Mouse (Mus musculus) hindbrain, embryonic 16.5 days (tissue): Measurements from ENCODE around the gene Slc25a21. TPM values are rescaled to one million over a fixed set of nuclear protein-coding genes. Genes with fewer than 3 reads are reported as not detected.

Source experiments
- ATAC-seq: fragments of 200-750 bp; cut with Nextera tagmentation; 2 replicates; pipeline ENCODE4 v1.8.0; 2017; ENCODE audit warnings: moderate TSS enrichment, moderate library complexity
- H3K27ac ChIP-seq: fragments of 300-500 bp; sonication (generic); 2 replicates; pipeline ENCODE4 v1.5.1; 2014; ENCODE audit warnings: low read depth, mild to moderate bottlenecking, control low read depth, low read length, moderate library complexity
- H3K27me3 ChIP-seq: fragments of 300-500 bp; sonication (generic); replicated peaks from 2 replicates; pipeline ENCODE4 v1.6.1; 2014; ENCODE audit warnings: low read length; ENCODE audit not compliant: control insufficient read depth, insufficient read depth
- H3K36me3 ChIP-seq: fragments of 300-500 bp; sonication (generic); 2 replicates; pipeline ENCODE4 v1.6.1; 2014; ENCODE audit warnings: mild to moderate bottlenecking, low read length, moderate library complexity, mixed read lengths; ENCODE audit not compliant: control insufficient read depth, insufficient read depth
- H3K4me1 ChIP-seq: fragments of 300-500 bp; sonication (generic); 2 replicates; pipeline ENCODE4 v1.6.1; 2014; ENCODE audit warnings: low read depth, low read length; ENCODE audit not compliant: control insufficient read depth, insufficient read depth
- H3K4me2 ChIP-seq: fragments of 300-500 bp; sonication (generic); 2 replicates; pipeline ENCODE4 v1.6.1; 2014; ENCODE audit warnings: mild to moderate bottlenecking, low read length, control low read depth, moderate library complexity
- H3K4me3 ChIP-seq: fragments of 300-500 bp; sonication (generic); 2 replicates; pipeline ENCODE4 v1.5.1; 2014; ENCODE audit warnings: mild to moderate bottlenecking, low read length, control low read depth, moderate library complexity
- H3K9ac ChIP-seq: fragments of 300-500 bp; sonication (generic); 2 replicates; pipeline ENCODE4 v1.6.1; 2014; ENCODE audit warnings: low read depth, mild to moderate bottlenecking, control low read depth, low read length, moderate library complexity
- H3K9me3 ChIP-seq: fragments of 300-500 bp; sonication (generic); 2 replicates; pipeline ENCODE4 v1.6.1; 2014; ENCODE audit warnings: mild to moderate bottlenecking, low read length, moderate library complexity; ENCODE audit not compliant: control insufficient read depth
- WGBS: fragments of 180-500 bp; shearing (Covaris S2); extraction: QIAGEN DNeasy Blood & Tissue Kit; methylation state at CpG from one replicate; pipeline ENCODE4 v1.1.7; 2014; 5-methylcytosine and 5-hydroxymethylcytosine counted together
- polyA plus RNA-seq: library from polyadenylated mRNA; unstranded; fragments of >200 nt; fragmentation: Nextera tagmentation; extraction: Ambion mirVana; gene quantifications from 2 replicates; pipeline ENCODE4 v1.2.1, GENCODE M21; 2015

The Slc25a21 gene
- polyA plus RNA-seq, 1 experiment from 2014 or later = 0.20 TPM

GRCm38 (mm10) chr12:57158266-57158665 is 39.0 kb downstream of the Slc25a21 start:
- Histone ChIP-seq H3K9ac (no peak overlapping the region), H3K4me2 (no peak overlapping the region), H3K4me3 (no peak overlapping the region), H3K4me1 (no peaks in the 10 kb centered on the region), H3K36me3 (no peaks in the 10 kb centered on the region), H3K27ac (no peak overlapping the region), H3K9me3 (peaks cover 2% of the 10 kb centered on the region; the same call in 1 of the 2 replicates), H3K27me3 (no peaks in the 10 kb centered on the region)
- 60% methylated on average over 3 of the region's 3 CpGs for WGBS
- no peak for ATAC-seq

GRCm38 (mm10) chr12:57138937-57139336 is 58.3 kb downstream of the Slc25a21 start:
- no peak overlapping the region for H3K4me3 ChIP-seq
- no peaks in the 10 kb centered on the region for H3K4me1 ChIP-seq
- no peak overlapping the region for H3K4me2 ChIP-seq
- 59% methylated on average over 1 of the region's 1 CpGs for WGBS
- no peaks in the 10 kb centered on the region for H3K9me3 ChIP-seq
- no peaks in the 10 kb centered on the region for H3K36me3 ChIP-seq
- no peak for ATAC-seq
- no peaks in the 10 kb centered on the region for H3K27me3 ChIP-seq
- H3K27ac ChIP-seq = no peak overlapping the region
- no peak overlapping the region for H3K9ac ChIP-seq

GRCm38 (mm10) chr12:57137809-57138208 is 59.5 kb downstream of the Slc25a21 start:
- Histone ChIP-seq H3K9me3 (no peaks in the 10 kb centered on the region), H3K4me1 (no peaks in the 10 kb centered on the region), H3K4me3 (no peak overlapping the region), H3K27ac (no peak overlapping the region), H3K27me3 (no peaks in the 10 kb centered on the region), H3K36me3 (no peaks in the 10 kb centered on the region), H3K4me2 (no peak overlapping the region), H3K9ac (no peak overlapping the region)
- 87% methylated on average over 2 of the region's 2 CpGs for WGBS
- no peak for ATAC-seq

- Histone ChIP-seq H3K9me3 (no peaks in the 10 kb centered on the region), H3K27ac (no peak overlapping the region), H3K36me3 (no peaks in the 10 kb centered on the region), H3K9ac (no peak overlapping the region), H3K4me3 (no peak overlapping the region), H3K27me3 (no peaks in the 10 kb centered on the region), H3K4me1 (no peaks in the 10 kb centered on the region), H3K4me2 (no peak overlapping the region)
- no peak for ATAC-seq
- 32% methylated on average over 8 of the region's 8 CpGs for WGBS
These were observed 78.7 kb downstream of the Slc25a21 start for GRCm38 (mm10) chr12:57118602-57119001.

- WGBS = 83% methylated on average over 10 of the region's 10 CpGs
- no peak overlapping the region for H3K4me3 ChIP-seq
- H3K36me3 ChIP-seq = no peaks in the 10 kb centered on the region
- ATAC-seq = no peak
- H3K9me3 ChIP-seq = no peaks in the 10 kb centered on the region
- H3K9ac ChIP-seq = no peak overlapping the region
- no peak overlapping the region for H3K4me2 ChIP-seq
- H3K27ac ChIP-seq = no peak overlapping the region
- no peaks in the 10 kb centered on the region for H3K4me1 ChIP-seq
- H3K27me3 ChIP-seq = no peaks in the 10 kb centered on the region
These were observed 81.8 kb downstream of the Slc25a21 start for GRCm38 (mm10) chr12:57115516-57115915.

- Histone ChIP-seq H3K9ac (no peak overlapping the region), H3K4me3 (no peak overlapping the region), H3K27me3 (no peaks in the 10 kb centered on the region), H3K4me2 (no peak overlapping the region), H3K36me3 (no peaks in the 10 kb centered on the region), H3K4me1 (no peaks in the 10 kb centered on the region), H3K9me3 (no peaks in the 10 kb centered on the region), H3K27ac (no peak overlapping the region)
- ATAC-seq = no peak
- 87% methylated on average over 4 of the region's 4 CpGs for WGBS
These were observed 87.9 kb downstream of the Slc25a21 start for GRCm38 (mm10) chr12:57109363-57109762.

GRCm38 (mm10) chr12:57102322-57102721 is 95.0 kb downstream of the Slc25a21 start:
- WGBS = 88% methylated on average over 1 of the region's 1 CpGs

GRCm38 (mm10) chr12:57100549-57100948 is 96.7 kb downstream of the Slc25a21 start:
- ATAC-seq = no peak
- Histone ChIP-seq H3K27ac (no peak overlapping the region), H3K4me3 (no peak overlapping the region), H3K4me1 (no peaks in the 10 kb centered on the region), H3K4me2 (no peak overlapping the region), H3K9ac (no peak overlapping the region), H3K9me3 (no peaks in the 10 kb centered on the region), H3K36me3 (no peaks in the 10 kb centered on the region), H3K27me3 (no peaks in the 10 kb centered on the region)
- 89% methylated on average over 4 of the region's 4 CpGs for WGBS

More at GRCm38 (mm10) chr12:57102322-57102721, 95.0 kb downstream of the Slc25a21 start:
- H3K4me2 ChIP-seq = no peak overlapping the region
- no peaks in the 10 kb centered on the region for H3K27me3 ChIP-seq
- H3K27ac ChIP-seq = no peak overlapping the region
- H3K4me1 ChIP-seq = no peaks in the 10 kb centered on the region
- no peaks in the 10 kb centered on the region for H3K9me3 ChIP-seq
- no peak for ATAC-seq
- H3K36me3 ChIP-seq = no peaks in the 10 kb centered on the region
- no peak overlapping the region for H3K4me3 ChIP-seq
- H3K9ac ChIP-seq = no peak overlapping the region

GRCm38 (mm10) chr12:57099066-57099465 is 98.2 kb downstream of the Slc25a21 start:
- Histone ChIP-seq H3K4me3 (no peak overlapping the region), H3K4me1 (no peaks in the 10 kb centered on the region), H3K9me3 (no peaks in the 10 kb centered on the region), H3K27ac (no peak overlapping the region), H3K36me3 (no peaks in the 10 kb centered on the region), H3K4me2 (no peak overlapping the region), H3K27me3 (no peaks in the 10 kb centered on the region), H3K9ac (no peak overlapping the region)
- WGBS = 75% methylated on average over 3 of the region's 3 CpGs
- no peak for ATAC-seq

- no peaks in the 10 kb centered on the region for H3K4me1 ChIP-seq
- H3K4me2 ChIP-seq = no peak overlapping the region
- WGBS = 87% methylated on average over 5 of the region's 5 CpGs
- no peaks in the 10 kb centered on the region for H3K36me3 ChIP-seq
- ATAC-seq = no peak
- no peak overlapping the region for H3K27ac ChIP-seq
- H3K9ac ChIP-seq = no peak overlapping the region
- no peaks in the 10 kb centered on the region for H3K27me3 ChIP-seq
- H3K4me3 ChIP-seq = no peak overlapping the region
- no peaks in the 10 kb centered on the region for H3K9me3 ChIP-seq
These were observed 98.9 kb downstream of the Slc25a21 start for GRCm38 (mm10) chr12:57098371-57098770.
